ENCODE assay signal across 14 mouse cellular contexts in genomic region chr16:49924941-49925340, GRCm38 (mm10).
"Had no signal": no experiment of that assay in that cellular context is flagged by ENCODE, and none has a peak within 500 bp of the region (broad histone marks: within the 10 kb centered on the region; RNA-seq: fewer than 3 reads in every experiment).

No protein-coding gene starts in this region.

- H3K36me3 ChIP-seq: limb, embryonic 15.5 days; liver, embryonic 12.5 days had no signal

- H3K27ac ChIP-seq: liver, embryonic 12.5 days had no signal

- ATAC-seq: intestine, postnatal 0 days; liver, embryonic 12.5 days; midbrain, embryonic 16.5 days had no signal

- H3K9ac ChIP-seq: limb, embryonic 15.5 days; liver, embryonic 12.5 days; lung, embryonic 14.5 days had no signal

- H3K4me2 ChIP-seq: limb, embryonic 15.5 days; liver, embryonic 12.5 days; lung, embryonic 14.5 days had no signal

- DNase-seq: kidney, adult 8-10 months; kidney, postnatal 36 days; layer of hippocampus, adult 9-11 months; layer of hippocampus, postnatal 36 days; lung, embryonic 14.5 days; lung, postnatal 10 days; lung, postnatal 4 days; right cerebral cortex, adult 18-20 months; right cerebral cortex, postnatal 25 days; thymus, postnatal 36 days had no signal

- H3K4me3 ChIP-seq: limb, embryonic 15.5 days; liver, embryonic 12.5 days had no signal

- H3K9me3 ChIP-seq: limb, embryonic 15.5 days; liver, embryonic 12.5 days had no signal

- H3K27me3 ChIP-seq: liver, embryonic 12.5 days had no signal
